8 mouse cellular contexts compared by ENCODE assay signal in the genomic region with DNA sequence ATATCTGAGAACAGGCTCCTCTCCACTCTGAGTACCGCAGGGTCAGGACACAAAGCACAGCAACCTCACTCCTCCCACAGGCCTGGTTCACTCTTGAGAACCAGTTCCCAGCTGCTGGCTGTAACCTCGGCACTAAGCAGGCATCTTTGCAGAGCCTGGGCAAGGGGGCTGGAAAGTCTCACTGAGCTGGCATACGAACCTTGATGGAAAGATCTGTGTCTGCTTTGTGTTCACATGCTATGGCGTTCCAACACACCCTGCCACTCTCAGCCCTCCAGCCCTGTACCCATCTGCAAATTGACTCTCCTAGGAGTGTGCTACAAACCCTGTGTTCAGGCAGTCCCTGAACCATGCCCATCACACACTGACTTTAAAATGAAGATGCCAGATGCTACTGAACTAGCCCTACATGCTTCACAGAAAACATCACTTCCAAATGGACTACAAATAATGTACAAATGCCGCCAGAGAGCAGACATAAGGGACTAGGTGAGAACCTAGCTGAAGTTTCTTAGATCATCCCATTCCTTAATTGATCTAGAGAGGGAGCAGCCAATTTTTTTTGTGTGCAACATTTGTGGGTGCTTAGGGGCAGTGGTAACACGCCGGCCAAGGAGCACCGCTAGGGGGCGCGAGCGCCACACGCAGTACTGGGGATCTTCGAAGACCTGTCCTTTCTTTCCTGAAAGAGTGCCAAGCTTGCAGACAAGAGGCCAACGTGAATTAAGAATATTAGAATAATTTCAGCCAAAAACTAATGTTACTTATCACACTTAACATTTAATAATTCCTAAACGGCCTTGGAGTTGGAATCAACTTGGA. TPM values are rescaled to one million over a fixed set of nuclear protein-coding genes. Genes with fewer than 3 reads are reported as not detected.
DNase-seq lines count a peak whose midpoint lies in the region; ATAC-seq and TF ChIP-seq lines count a peak whose summit lies in the region.

No protein-coding gene starts in this region.

- H3K9me3 ChIP-seq in midbrain, embryonic 11.5 days (ENCODE audit: control insufficient read depth, low read length) = no peaks in the 10 kb centered on the region
- H3K9me3 ChIP-seq in midbrain, embryonic 15.5 days = no peaks in the 10 kb centered on the region
- H3K9me3 ChIP-seq in kidney, embryonic 16.5 days (ENCODE audit: low read length) = no peaks in the 10 kb centered on the region
- no peaks in the 10 kb centered on the region for H3K9me3 ChIP-seq in liver, embryonic 13.5 days (replicated peaks)

- H3K9ac ChIP-seq in midbrain, embryonic 11.5 days (ENCODE audit: low read length) = no peak overlapping the region
- H3K9ac ChIP-seq in midbrain, embryonic 15.5 days = no peak overlapping the region
- H3K9ac ChIP-seq in kidney, embryonic 16.5 days (replicated peaks; ENCODE audit: low read length) = no peak overlapping the region
- H3K9ac ChIP-seq in liver, embryonic 13.5 days = no peak overlapping the region

- no peak overlapping the region for H3K27ac ChIP-seq in midbrain, embryonic 11.5 days (ENCODE audit: low read depth, low read length)
- H3K27ac ChIP-seq in midbrain, embryonic 15.5 days = no peak overlapping the region
- no peak overlapping the region for H3K27ac ChIP-seq in kidney, embryonic 16.5 days (ENCODE audit: low read length)
- H3K27ac ChIP-seq in liver, embryonic 13.5 days = no peak overlapping the region
- H3K27ac ChIP-seq in thymus, adult 2 months (ENCODE audit: control insufficient read depth, insufficient read depth, low read length) = no peak overlapping the region

- peak; percentile 82 for TF ChIP-seq CTCF in thymus, adult 2 months (IDR thresholded peaks at IDR 0.05; ENCODE audit: borderline replicate concordance, control insufficient read depth, extremely low read depth, insufficient read depth, low read length, poor library complexity)

- H3K4me1 ChIP-seq in midbrain, embryonic 11.5 days (ENCODE audit: control insufficient read depth, insufficient read depth, low read length) = no peaks in the 10 kb centered on the region
- H3K4me1 ChIP-seq in midbrain, embryonic 15.5 days = no peaks in the 10 kb centered on the region
- H3K4me1 ChIP-seq in kidney, embryonic 16.5 days (ENCODE audit: insufficient read depth, low read length) = 0 out of 2 replicates have a peak, but pooled peaks cover 9% of the 10 kb centered on the region
- H3K4me1 ChIP-seq in liver, embryonic 13.5 days (replicated peaks) = no peaks in the 10 kb centered on the region
- H3K4me1 ChIP-seq in thymus, adult 2 months (replicated peaks; ENCODE audit: control insufficient read depth, insufficient read depth, low read length) = no peaks in the 10 kb centered on the region

- no peak overlapping the region for H3K4me2 ChIP-seq in midbrain, embryonic 11.5 days
- H3K4me2 ChIP-seq in midbrain, embryonic 15.5 days = no peak overlapping the region
- no peak overlapping the region for H3K4me2 ChIP-seq in kidney, embryonic 16.5 days (replicated peaks; ENCODE audit: low read depth, low read length)
- no peak overlapping the region for H3K4me2 ChIP-seq in liver, embryonic 13.5 days

- peak; percentile 68; the same call in 1 of the 2 replicates for ATAC-seq in midbrain, embryonic 11.5 days (ENCODE audit: low FRiP score)
- no peak for ATAC-seq in midbrain, embryonic 15.5 days (replicated peaks)
- ATAC-seq in granulocyte monocyte progenitor cell, adult 5-6 weeks (replicated peaks; ENCODE audit: poor library complexity, severe bottlenecking) = peak; percentile 84
- peak; percentile 77 for ATAC-seq in kidney, embryonic 16.5 days (ENCODE audit: low FRiP score, low TSS enrichment)
- ATAC-seq in liver, embryonic 13.5 days (ENCODE audit: low read depth) = 0 out of 2 replicates have a peak, but pooled peaks have one; percentile 39

- WGBS in midbrain, embryonic 11.5 days = 22% methylated on average over 15 of the region's 15 CpGs
- 22% methylated on average over 15 of the region's 15 CpGs for WGBS in midbrain, embryonic 15.5 days
- 22% methylated on average over 15 of the region's 15 CpGs for WGBS in kidney, embryonic 16.5 days
- 18% methylated on average over 15 of the region's 15 CpGs for WGBS in liver, embryonic 13.5 days (ENCODE audit: insufficient replicate concordance)
- 24% methylated on average over 15 of the region's 15 CpGs for WGBS in thymus, adult 2 months

- DNase-seq in midbrain, embryonic 11.5 days (ENCODE audit: low spot score, missing footprints) = peak; percentile 98
- DNase-seq in cerebellum, postnatal 4 days (ENCODE audit: low spot score in 2 of 2) = peak; percentile 80 to 83
- peak; percentile 64 for DNase-seq in liver, embryonic 13.5 days
- peak; percentile 75 for DNase-seq in ovary, postnatal 14 days (ENCODE audit: low spot score)
- peak; percentile 71 for DNase-seq in thymus, adult 2 months

- H3K36me3 ChIP-seq in midbrain, embryonic 11.5 days (ENCODE audit: control insufficient read depth, insufficient read depth, low read length) = no peaks in the 10 kb centered on the region
- no peaks in the 10 kb centered on the region for H3K36me3 ChIP-seq in midbrain, embryonic 15.5 days (replicated peaks)
- no peaks in the 10 kb centered on the region for H3K36me3 ChIP-seq in kidney, embryonic 16.5 days (ENCODE audit: insufficient read depth, low read length)
- no peaks in the 10 kb centered on the region for H3K36me3 ChIP-seq in liver, embryonic 13.5 days
- no peaks in the 10 kb centered on the region for H3K36me3 ChIP-seq in thymus, adult 2 months (ENCODE audit: control insufficient read depth, insufficient read depth, low read length)

- no peak for TF ChIP-seq POLR2A in thymus, adult 2 months (IDR thresholded peaks at IDR 0.05; ENCODE audit: control insufficient read depth, extremely low read depth, insufficient read depth, low read length, poor library complexity)

- H3K4me3 ChIP-seq in midbrain, embryonic 11.5 days (ENCODE audit: low read depth, low read length) = no peak overlapping the region
- no peak overlapping the region for H3K4me3 ChIP-seq in midbrain, embryonic 15.5 days
- no peak overlapping the region for H3K4me3 ChIP-seq in kidney, embryonic 16.5 days (ENCODE audit: low read length)
- no peak overlapping the region for H3K4me3 ChIP-seq in liver, embryonic 13.5 days (replicated peaks)
- H3K4me3 ChIP-seq in thymus, adult 2 months (ENCODE audit: control insufficient read depth, insufficient read depth, low read length) = no peak overlapping the region

- H3K27me3 ChIP-seq in midbrain, embryonic 11.5 days (ENCODE audit: control insufficient read depth, insufficient read depth, low read length) = no peaks in the 10 kb centered on the region
- H3K27me3 ChIP-seq in midbrain, embryonic 15.5 days (replicated peaks) = no peaks in the 10 kb centered on the region
- H3K27me3 ChIP-seq in kidney, embryonic 16.5 days (ENCODE audit: insufficient read depth, low read length) = no peaks in the 10 kb centered on the region
- H3K27me3 ChIP-seq in liver, embryonic 13.5 days = peaks cover 4% of the 10 kb centered on the region; the same call in 1 of the 2 replicates
- no peaks in the 10 kb centered on the region for H3K27me3 ChIP-seq in thymus, adult 2 months (ENCODE audit: control insufficient read depth, insufficient read depth, low read length)

RNA-seq across cellular contexts. Expression of a gene that starts 11.0 kb away (rescaled TPM):
- 13.9 and 16.5 TPM in 2 replicates for polyA plus RNA-seq in midbrain, embryonic 11.5 days (2014; fragmentation: Nextera tagmentation; extraction: Ambion mirVana)
- 34.8 and 38.2 TPM in 2 replicates for polyA plus RNA-seq in midbrain, embryonic 15.5 days (2015; fragmentation: Nextera tagmentation; extraction: Ambion mirVana)
- total RNA-seq in granulocyte monocyte progenitor cell, adult 5-6 weeks (2014; fragmentation: Nextera tagmentation) = 0.60 and 0.90 TPM in 2 replicates
- total RNA-seq in granulocyte monocyte progenitor cell, adult 5-6 weeks (2017) = 2.9 and 6.6 TPM in 2 replicates
- 11.4 and 13.0 TPM in 2 replicates for polyA plus RNA-seq in kidney, embryonic 16.5 days (2015; fragmentation: Nextera tagmentation; extraction: Ambion mirVana)
- polyA plus RNA-seq in liver, embryonic 13.5 days (2015; fragmentation: Nextera tagmentation; extraction: Ambion mirVana) = 3.3 and 3.5 TPM in 2 replicates
- 1.5 and 1.9 TPM in 2 replicates for polyA plus RNA-seq in thymus, adult 2 months (2012; rRNA removed)

RNA-seq across cellular contexts. Expression of a gene that starts 45.3 kb away (rescaled TPM):
- polyA plus RNA-seq in midbrain, embryonic 11.5 days (2014; fragmentation: Nextera tagmentation; extraction: Ambion mirVana) = 26.4 and 32.1 TPM in 2 replicates
- 20.6 and 22.6 TPM in 2 replicates for polyA plus RNA-seq in midbrain, embryonic 15.5 days (2015; fragmentation: Nextera tagmentation; extraction: Ambion mirVana)
- total RNA-seq in granulocyte monocyte progenitor cell, adult 5-6 weeks (2014; fragmentation: Nextera tagmentation) = 15.4 and 31.0 TPM in 2 replicates
- 14.3 and 23.8 TPM in 2 replicates for total RNA-seq in granulocyte monocyte progenitor cell, adult 5-6 weeks (2017)
- polyA plus RNA-seq in kidney, embryonic 16.5 days (2015; fragmentation: Nextera tagmentation; extraction: Ambion mirVana) = 25.5 and 29.4 TPM in 2 replicates
- 19.4 and 25.1 TPM in 2 replicates for polyA plus RNA-seq in liver, embryonic 13.5 days (2015; fragmentation: Nextera tagmentation; extraction: Ambion mirVana)
- polyA plus RNA-seq in thymus, adult 2 months (2012; rRNA removed) = 7.5 and 7.8 TPM in 2 replicates
